Mouse (Mus musculus): ENCODE results near the gene Disc1. TPM values are rescaled to one million over a fixed set of nuclear protein-coding genes. Genes with fewer than 3 reads are reported as not detected.
A peak's percentile ranks its signal among the peaks of the same experiment; 100 is the strongest.

The Disc1 gene
- total RNA-seq, 2 experiments from 2014 or later, result 2.5 to 2.7 TPM

GRCm38 (mm10) chr8:125232724-125233123 lies 178.7 kb downstream of the Disc1 start:
- Histone ChIP-seq H3K27ac (no peak overlapping the region), H3K4me3 (no peak overlapping the region)
- TF ChIP-seq CTCF (IDR thresholded peaks at IDR 0.05), result no peak
- intact Hi-C loops (cut with DNase I), result loop anchor here (5.0 kb wide), 1 partner anchor 155 kb away; no protein-coding TSS in a partner anchor
- DNase-seq (ENCODE audit: extremely low spot score in 1 of 2, low spot score in 2 of 2), result no peak

GRCm38 (mm10) chr8:125235898-125236835 lies 182.2 kb downstream of the Disc1 start:
- Histone ChIP-seq H3K27ac (peak overlapping the region; percentile 55), H3K4me3 (peak overlapping the region; percentile 17; the same call in 1 of the 2 replicates)
- intact Hi-C loops (cut with DNase I), result no loop called here
- TF ChIP-seq CTCF (IDR thresholded peaks at IDR 0.05), result no peak
- DNase-seq (ENCODE audit: extremely low spot score in 1 of 2, low spot score in 2 of 2), result peak in 1 of 2 experiments; percentile 32

- TF ChIP-seq CTCF (IDR thresholded peaks at IDR 0.05), result no peak
- no peak overlapping the region for H3K4me3 ChIP-seq
- DNase-seq (ENCODE audit: extremely low spot score in 1 of 2, low spot score in 2 of 2), result no peak
- intact Hi-C loops (cut with DNase I), result no loop called here
- H3K27ac ChIP-seq, result no peak overlapping the region
Observed at GRCm38 (mm10) chr8:125240763-125241162, 186.8 kb downstream of the Disc1 start.

- H3K4me3 ChIP-seq, result no peak overlapping the region
- no peak for TF ChIP-seq CTCF (IDR thresholded peaks at IDR 0.05)
- intact Hi-C loops (cut with DNase I), result no loop called here
- H3K27ac ChIP-seq, result no peak overlapping the region
- no peak for DNase-seq (ENCODE audit: extremely low spot score in 1 of 2, low spot score in 2 of 2)
Observed at GRCm38 (mm10) chr8:125242382-125242781, 188.4 kb downstream of the Disc1 start.

- DNase-seq (ENCODE audit: extremely low spot score in 1 of 2, low spot score in 2 of 2), result no peak
- Histone ChIP-seq H3K4me3 (no peak overlapping the region), H3K27ac (no peak overlapping the region)
- intact Hi-C loops (cut with DNase I), result no loop called here
- no peak for TF ChIP-seq CTCF (IDR thresholded peaks at IDR 0.05)
Observed at GRCm38 (mm10) chr8:125242921-125243320, 188.9 kb downstream of the Disc1 start.

GRCm38 (mm10) chr8:125246737-125247292 lies 192.8 kb downstream of the Disc1 start:
- no peak for TF ChIP-seq CTCF (IDR thresholded peaks at IDR 0.05)
- intact Hi-C loops (cut with DNase I), result no loop called here
- Histone ChIP-seq H3K27ac (no peak overlapping the region), H3K4me3 (no peak overlapping the region)
- no peak for DNase-seq (ENCODE audit: extremely low spot score in 1 of 2, low spot score in 2 of 2)

- intact Hi-C loops (cut with DNase I), result no loop called here
Observed at GRCm38 (mm10) chr8:125247349-125247748, 193.4 kb downstream of the Disc1 start.

GRCm38 (mm10) chr8:125252946-125253345 lies 199.0 kb downstream of the Disc1 start:
- TF ChIP-seq CTCF (IDR thresholded peaks at IDR 0.05), result no peak
- no peak for DNase-seq (ENCODE audit: extremely low spot score in 1 of 2, low spot score in 2 of 2)
- intact Hi-C loops (cut with DNase I), result no loop called here
- no peak overlapping the region for H3K4me3 ChIP-seq
- H3K27ac ChIP-seq, result no peak overlapping the region

More at GRCm38 (mm10) chr8:125247349-125247748, 193.4 kb downstream of the Disc1 start:
- Histone ChIP-seq H3K27ac (no peak overlapping the region), H3K4me3 (no peak overlapping the region)
- TF ChIP-seq CTCF (IDR thresholded peaks at IDR 0.05), result no peak
- DNase-seq (ENCODE audit: extremely low spot score in 1 of 2, low spot score in 2 of 2), result no peak

- no peak for TF ChIP-seq CTCF (IDR thresholded peaks at IDR 0.05)
- Histone ChIP-seq H3K27ac (peak overlapping the region; percentile 99), H3K4me3 (peak overlapping the region; percentile 56)
- intact Hi-C loops (cut with DNase I), result loop anchor here (1.0 to 2.0 kb wide), 3 partner anchors 35 to 315 kb away; partner anchors contain the start of gene Sipa1l2
- no peak for DNase-seq (ENCODE audit: extremely low spot score in 1 of 2, low spot score in 2 of 2)
Observed at GRCm38 (mm10) chr8:125253505-125254180, 199.6 kb downstream of the Disc1 start.

- H3K27ac ChIP-seq, result peak overlapping the region; percentile 99
- TF ChIP-seq CTCF (IDR thresholded peaks at IDR 0.05), result no peak
- H3K4me3 ChIP-seq, result peak overlapping the region; percentile 56
- peak; percentile 91 for DNase-seq (ENCODE audit: extremely low spot score in 1 of 2, low spot score in 2 of 2)
- intact Hi-C loops (cut with DNase I), result loop anchor here (1.0 to 2.0 kb wide), 3 partner anchors 36 to 314 kb away; partner anchors contain the start of gene Sipa1l2
Observed at GRCm38 (mm10) chr8:125254188-125255005, 200.4 kb downstream of the Disc1 start.
